Mouse (Mus musculus): ENCODE data around the gene Glrb.

The Glrb gene

DNA sequence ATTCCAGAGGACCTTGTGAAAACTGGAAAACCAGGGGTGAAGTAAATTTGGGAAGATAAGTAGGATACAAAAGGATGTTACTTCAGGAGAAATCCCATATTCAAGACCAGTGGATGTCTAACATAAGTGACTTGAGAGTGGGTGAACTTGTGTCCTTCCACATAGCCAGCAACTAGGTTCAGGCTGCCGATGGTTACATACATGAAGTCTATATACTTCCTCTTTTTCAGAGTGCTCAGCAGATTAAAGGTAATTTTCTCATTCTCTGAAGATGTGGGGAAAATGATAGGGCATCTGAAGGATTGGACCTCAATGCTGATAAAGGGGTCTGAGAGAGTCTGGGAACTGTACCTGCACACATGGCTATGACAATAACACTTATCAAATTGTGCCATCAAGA lies 89.5 kb downstream of the Glrb start:
- no peak for DNase-seq (ENCODE audit: low read depth, low spot score)

DNA sequence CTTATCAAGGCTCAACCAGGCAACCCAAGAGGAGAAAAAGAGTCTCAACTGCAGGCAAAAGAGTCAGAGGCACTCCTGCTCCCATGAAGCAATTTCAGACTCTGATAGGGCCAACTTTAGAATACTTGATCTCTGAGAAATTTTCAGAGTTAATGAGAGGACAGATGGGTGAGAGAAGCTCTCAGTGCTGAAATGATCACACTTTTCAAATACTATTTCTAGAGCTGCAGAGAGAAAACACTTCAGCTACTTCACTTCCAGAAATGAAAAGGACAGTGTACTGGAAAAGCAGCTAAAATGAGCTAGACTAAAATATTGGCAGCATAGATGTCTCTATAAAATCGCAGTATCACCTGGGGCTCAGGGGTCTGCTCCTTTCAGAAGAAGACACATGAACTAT lies 94.8 kb downstream of the Glrb start:
- no peak for DNase-seq (ENCODE audit: low read depth, low spot score)

DNA sequence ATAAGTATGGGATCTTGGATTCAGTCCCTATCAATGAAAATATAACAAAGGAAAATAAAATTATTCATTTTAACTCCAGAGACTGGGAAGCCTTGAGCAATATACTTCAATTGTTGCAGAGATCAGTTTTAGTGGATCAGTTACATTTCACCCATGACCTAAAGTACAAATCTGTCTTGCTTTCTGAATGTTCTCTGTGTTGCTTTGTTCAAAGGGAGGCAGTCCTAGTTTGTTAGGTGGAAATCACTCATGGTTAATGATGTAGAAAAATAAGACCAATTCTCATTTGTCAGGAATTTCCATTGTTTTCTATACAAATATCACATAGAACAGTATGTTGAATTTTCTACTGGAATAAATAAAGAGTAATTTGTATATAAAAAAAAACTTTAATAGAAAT lies 99.7 kb downstream of the Glrb start:
- DNase-seq (ENCODE audit: low read depth, low spot score): no peak

DNA sequence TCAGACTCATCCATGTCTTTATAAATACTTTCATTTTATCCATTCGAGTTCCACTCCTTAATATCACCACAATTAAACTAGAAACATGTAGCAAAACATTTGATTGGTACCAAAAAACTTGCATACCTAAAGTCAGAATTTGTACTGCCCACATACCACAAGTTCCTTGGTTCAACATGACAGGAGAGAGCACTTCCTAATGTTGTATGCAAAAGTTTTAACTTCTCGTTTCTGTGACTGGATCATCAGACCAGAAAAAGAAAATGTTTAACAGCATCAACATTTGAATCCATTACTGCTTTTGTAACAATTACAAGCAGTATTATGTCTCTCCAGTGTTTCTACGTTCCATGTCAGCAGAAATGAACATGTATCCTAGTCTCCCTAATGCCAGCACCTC lies 101.2 kb downstream of the Glrb start:
- no peak for DNase-seq (ENCODE audit: low read depth, low spot score)

DNA sequence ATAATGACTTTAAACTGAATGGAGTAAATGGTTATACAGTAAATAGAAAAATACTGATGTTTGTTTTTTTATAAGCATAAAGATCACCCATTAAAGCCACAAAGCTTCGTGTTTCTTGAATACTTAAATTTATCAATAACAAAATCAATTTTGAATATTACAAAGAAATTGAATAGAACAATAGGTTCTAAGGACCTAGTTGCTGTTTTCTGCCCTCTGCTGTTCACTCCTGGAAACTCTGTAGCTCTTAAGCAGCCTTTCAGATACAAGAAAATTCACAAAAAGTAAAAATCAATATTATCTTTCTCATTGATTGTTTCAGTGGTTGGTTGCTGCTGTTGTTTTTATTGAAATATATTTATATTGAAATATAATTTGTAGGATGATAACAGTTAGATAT lies 108.1 kb downstream of the Glrb start:
- no peak for DNase-seq (ENCODE audit: low read depth, low spot score)

DNA sequence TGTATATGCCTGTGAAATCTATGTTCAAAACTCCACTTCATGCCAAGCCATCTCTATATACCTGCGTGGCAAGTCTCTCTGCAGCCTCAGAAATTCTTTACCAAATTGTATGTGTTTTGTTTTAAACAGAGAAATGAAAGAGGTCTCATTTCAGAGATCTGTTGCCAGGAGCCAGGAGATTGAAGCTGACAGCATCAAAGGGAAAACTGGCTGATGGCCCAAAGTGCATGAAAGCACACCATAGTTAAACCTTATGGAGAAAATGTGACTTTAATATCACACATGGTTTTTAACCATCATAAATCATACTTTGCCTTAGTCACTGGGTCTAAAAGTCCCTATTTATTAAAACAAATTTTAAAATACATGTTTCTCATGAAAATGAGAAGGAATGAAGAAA lies 109.6 kb downstream of the Glrb start:
- DNase-seq (ENCODE audit: low read depth, low spot score): no peak

DNA sequence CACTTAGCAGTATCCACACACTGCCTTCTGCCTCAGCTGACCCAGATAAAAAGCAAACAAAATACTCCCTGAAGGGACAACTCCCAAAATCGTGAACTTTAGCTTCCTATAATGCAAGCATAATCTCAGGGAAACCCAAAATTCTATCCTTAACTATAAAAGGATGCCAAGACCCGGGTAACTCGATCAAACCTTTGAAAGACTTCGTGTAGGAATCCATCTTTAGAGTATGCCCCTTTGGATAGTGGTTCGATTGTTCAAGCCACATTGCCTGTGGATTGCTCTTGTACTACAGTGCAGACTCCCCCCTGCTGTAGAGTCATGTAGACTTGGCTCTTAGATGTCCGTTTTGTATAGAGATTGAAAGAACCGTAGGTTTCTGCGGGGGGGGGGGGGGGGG lies 110.2 kb downstream of the Glrb start:
- no peak for DNase-seq (ENCODE audit: low read depth, low spot score)

DNA sequence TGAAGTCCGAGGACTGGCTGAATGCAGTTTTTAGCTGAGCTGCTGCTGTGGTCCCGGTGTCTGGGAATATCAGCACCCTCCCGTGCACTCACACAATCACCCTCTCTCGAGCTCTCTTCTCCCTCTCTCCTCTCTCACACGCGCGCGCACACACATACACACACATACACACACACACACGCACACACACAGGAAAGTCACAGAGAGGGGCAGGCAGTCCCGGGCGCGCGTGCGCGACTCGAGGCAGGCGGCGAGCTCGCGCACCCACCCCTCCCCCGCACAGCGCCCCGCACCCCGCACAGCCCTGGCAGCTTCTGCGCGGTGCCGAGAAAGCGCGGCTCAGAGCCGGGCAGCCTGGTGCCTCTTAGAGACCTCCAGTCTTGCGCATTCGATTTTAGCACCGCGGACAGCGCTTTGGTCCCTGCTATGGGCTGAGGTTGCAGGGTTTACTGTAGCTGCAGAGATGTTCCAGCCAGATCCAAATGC lies 110.8 kb downstream of the Glrb start, which contains the start of gene Gria2:
Gene Gria2, minus strand, starts transcription at position 240 of the 486 bp plus-strand sequence.
- no peak for DNase-seq (ENCODE audit: low read depth, low spot score)

DNA sequence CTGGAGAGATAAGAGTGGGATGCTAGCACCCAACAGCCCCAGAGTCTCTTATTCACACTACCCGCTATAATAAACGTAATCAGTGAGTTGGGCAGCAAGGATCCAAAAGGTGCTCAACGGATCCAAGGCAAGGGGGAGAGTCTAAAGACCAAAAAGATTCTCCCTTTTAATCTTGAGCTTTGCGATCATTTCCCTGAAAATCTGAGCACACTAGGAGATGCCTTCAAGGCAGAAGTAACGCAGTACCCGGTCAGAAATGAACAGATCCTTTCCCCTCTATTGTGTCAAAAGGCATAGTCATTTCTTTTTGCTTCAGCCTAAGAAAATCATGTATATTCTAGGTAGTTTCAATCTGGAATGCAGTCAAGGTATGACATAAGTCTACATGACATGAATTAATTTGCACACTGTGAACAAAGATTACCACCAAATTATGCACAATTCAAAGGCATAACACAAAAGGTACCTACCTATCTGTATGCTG lies 111.6 kb downstream of the Glrb start:
- DNase-seq (ENCODE audit: low read depth, low spot score): no peak

DNA sequence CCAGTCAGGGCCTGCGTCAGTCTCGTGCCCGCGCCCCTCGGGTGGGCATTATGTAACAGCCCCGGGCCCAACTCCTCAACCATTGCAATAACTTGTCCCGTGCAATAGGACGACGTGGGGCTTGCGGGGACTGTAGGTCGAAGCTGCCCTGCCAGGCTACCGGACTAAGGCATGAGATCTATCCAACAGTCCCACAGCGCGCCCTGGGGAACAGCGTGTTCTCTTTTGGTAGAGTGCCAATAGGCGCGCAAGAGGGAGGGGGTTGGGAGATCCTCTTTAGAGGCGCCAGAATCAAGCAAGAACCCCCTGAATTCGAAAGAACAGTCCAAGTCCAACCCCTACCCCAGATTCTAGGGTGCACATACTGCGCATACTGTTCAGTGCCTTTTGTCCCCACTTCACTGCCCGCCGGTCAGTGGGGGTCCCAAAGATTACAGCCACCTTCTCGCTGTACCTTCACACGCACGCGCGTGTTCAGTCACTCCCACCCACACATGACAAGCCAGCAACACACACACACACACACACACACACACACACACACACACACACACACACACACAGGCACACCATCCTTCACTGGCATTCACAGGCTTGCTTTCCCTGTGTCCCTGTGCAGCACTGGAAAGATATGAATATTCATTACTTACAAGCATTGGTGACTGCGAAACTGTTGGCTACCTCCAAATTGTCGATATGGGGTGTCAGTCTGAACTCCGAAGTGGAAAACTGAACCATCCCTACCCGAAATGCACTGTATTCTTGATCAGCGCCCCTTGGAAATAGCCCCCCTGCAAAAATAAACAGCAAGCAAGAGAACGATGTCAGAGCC lies 112.2 kb downstream of the Glrb start:
- no peak for DNase-seq (ENCODE audit: low read depth, low spot score)

DNA sequence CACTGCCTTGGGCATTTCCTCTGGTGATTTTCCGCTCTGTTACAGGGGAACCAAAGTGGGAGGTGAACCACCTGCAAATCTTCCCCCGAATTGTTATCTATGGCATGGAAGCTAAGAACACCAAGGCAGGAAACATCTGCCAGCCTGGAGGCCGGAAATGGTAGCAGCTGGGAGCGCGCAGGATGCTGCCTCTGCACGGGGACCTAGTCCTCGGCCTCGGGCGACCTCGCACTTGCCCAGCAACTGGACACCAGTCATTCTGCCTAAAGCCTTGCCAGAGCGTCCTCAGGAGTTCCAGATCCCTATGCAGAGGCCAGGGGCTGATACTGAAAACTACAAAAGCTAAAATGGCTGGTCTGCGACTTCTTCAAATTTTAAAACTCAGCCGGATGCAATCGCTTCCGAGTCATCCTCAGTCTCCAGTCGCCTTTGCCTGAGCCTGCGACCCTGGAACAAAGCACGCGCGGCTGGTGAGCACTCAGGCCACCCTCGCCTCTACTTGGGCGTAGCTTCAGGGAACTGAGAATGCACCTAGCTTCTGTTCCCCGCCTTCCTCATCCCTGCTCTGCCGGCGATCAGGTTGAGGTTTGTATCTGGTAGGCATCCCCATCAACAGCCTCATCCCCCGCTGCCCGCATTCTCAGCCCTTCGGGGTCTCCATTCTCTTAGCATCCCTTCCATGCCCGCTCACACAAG lies 113.0 kb downstream of the Glrb start:
- no peak for DNase-seq (ENCODE audit: low read depth, low spot score)

DNA sequence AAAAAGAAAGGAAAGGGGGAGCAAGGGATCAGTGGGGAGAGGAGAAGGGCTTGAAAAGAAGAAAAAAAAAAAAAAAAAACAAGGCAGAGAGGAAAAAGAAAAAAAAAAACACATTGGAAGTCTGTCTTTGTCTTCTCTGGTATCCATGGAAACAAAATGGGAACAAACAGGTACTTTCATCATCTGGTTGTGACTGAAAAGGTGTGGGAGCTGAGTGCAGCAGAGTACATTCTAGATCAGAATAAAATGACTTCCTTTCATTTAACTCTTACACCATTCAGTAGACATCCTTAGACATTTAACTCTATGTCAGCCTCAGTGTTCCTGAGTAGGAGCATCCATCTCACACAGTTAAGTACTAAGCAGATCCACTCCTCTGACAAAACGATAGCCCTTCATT lies 115.5 kb downstream of the Glrb start:
- DNase-seq (ENCODE audit: low read depth, low spot score): no peak

DNA sequence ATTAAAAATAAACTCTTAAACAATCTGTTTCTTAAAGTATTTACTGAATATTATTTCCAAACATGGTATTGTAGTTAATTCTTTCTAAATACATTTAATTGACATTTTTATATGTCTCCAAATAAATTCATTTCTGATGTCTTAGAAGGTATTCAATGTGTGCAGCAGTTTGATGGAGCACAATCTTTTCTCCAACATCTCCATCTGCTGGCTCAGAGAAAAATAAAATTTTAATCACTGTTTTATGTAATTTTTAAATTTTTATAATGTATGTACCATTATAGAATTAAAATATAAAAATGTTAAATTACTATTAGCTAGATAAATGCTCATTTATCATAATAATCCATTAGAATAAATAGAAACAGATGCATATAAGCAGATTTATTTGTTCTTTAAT lies 116.7 kb downstream of the Glrb start:
- DNase-seq (ENCODE audit: low read depth, low spot score): no peak

DNA sequence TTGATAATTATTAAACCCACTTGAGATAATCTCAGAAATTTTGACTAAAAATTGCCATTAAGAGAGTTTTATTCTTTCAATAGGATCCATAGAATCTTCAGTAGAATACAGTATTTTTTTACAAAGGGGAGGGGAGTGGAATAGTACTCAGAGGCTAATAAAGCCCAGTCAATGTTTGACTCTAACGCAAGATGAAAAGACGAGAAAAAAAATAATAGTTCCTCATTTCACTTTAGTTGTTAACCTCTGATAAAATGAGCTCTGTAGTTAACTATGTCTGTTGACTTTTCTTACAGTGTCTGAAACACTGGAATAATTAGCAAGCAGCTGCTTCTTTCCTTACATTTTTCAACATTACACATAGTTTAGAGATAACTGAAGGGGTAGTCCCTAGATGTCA lies 118.2 kb downstream of the Glrb start:
- no peak for DNase-seq (ENCODE audit: low read depth, low spot score)

Data from skeletal muscle tissue, adult 2 months (tissue).